Mouse (Mus musculus) CH12.LX (cell line): Measurements from ENCODE around the gene Nod1. TPM values are rescaled to one million over a fixed set of nuclear protein-coding genes. Genes with fewer than 3 reads are reported as not detected.

Experiments
- DNase-seq: peaks from one replicate; pipeline ENCODE4 v3.0.0-alpha.2; 2013; ENCODE audit errors: extremely low read depth
- H3K27ac ChIP-seq: 2 replicates; pipeline ENCODE4 v1.5.1; 2012; ENCODE audit warnings: low read depth, mild to moderate bottlenecking, control low read depth, moderate library complexity; ENCODE audit not compliant: insufficient read depth
- H3K27me3 ChIP-seq: replicated peaks from 2 replicates; pipeline ENCODE3; 2012; ENCODE audit warnings: inconsistent platforms
- H3K36me3 ChIP-seq, 2 experiments: replicated peaks in 1 of 2; 2 replicates each; pipeline versions ENCODE3 to v1.6.1; 2012; ENCODE audit warnings: inconsistent platforms in 1 of 2, low read length in 1 of 2, mild to moderate bottlenecking in 1 of 2, mixed read lengths in 1 of 2, moderate library complexity in 1 of 2; ENCODE audit not compliant: control insufficient read depth in 1 of 2, insufficient read depth in 1 of 2
- H3K4me1 ChIP-seq, 2 experiments: 2 replicates each; pipeline ENCODE4 v1.6.1; 2012; ENCODE audit warnings: inconsistent platforms in 1 of 2, moderate library complexity in 1 of 2; ENCODE audit not compliant: insufficient read depth in 2 of 2, control insufficient read depth in 1 of 2
- H3K4me2 ChIP-seq: 2 replicates; pipeline ENCODE4 v1.6.1; 2012; ENCODE audit warnings: low read depth, mild to moderate bottlenecking, control low read depth; ENCODE audit not compliant: poor library complexity, insufficient read depth, severe bottlenecking
- H3K4me3 ChIP-seq, 3 experiments: fragments of 150-350 bp in 1 of 3; sonication (generic) in 1 of 3; replicated peaks in 1 of 3; 2 replicates each; pipeline versions ENCODE3 to v1.5.1; 2011 to 2012; ENCODE audit warnings: low read depth in 2 of 3, low read length in 2 of 3, mild to moderate bottlenecking in 2 of 3, moderate library complexity in 2 of 3, control low read depth in 1 of 3, improper control_type of control experiment in 1 of 3, inconsistent platforms in 1 of 3, mixed read lengths in 1 of 3; ENCODE audit not compliant: poor library complexity in 1 of 3
- H3K79me2 ChIP-seq: replicated peaks from 2 replicates; pipeline ENCODE4 v1.6.1; 2012; ENCODE audit warnings: mild to moderate bottlenecking, moderate library complexity; ENCODE audit not compliant: control insufficient read depth, poor library complexity, insufficient read depth, severe bottlenecking; ENCODE audit errors: extremely low read depth
- H3K9ac ChIP-seq: 2 replicates; pipeline ENCODE4 v1.6.1; 2012; ENCODE audit warnings: low read depth, mild to moderate bottlenecking, control low read depth, moderate library complexity; ENCODE audit not compliant: insufficient read depth
- H3K9me3 ChIP-seq: replicated peaks from 2 replicates; pipeline ENCODE3; 2012; ENCODE audit warnings: low read length, inconsistent platforms, mixed read lengths
- CHD1 ChIP-seq: IDR thresholded peaks from 2 replicates; pipeline ENCODE4 v1.6.1; 2012; ENCODE audit warnings: low read depth, low read length, improper control_type of control experiment, inconsistent platforms
- E2F4 ChIP-seq: IDR thresholded peaks from 2 replicates; pipeline ENCODE4 v1.6.1; 2011; ENCODE audit warnings: low read depth, low read length, improper control_type of control experiment; ENCODE audit not compliant: insufficient replicate concordance
- ELF1 ChIP-seq: IDR thresholded peaks from 2 replicates; pipeline ENCODE4 v1.6.1; 2014; ENCODE audit warnings: low read depth, mild to moderate bottlenecking, inconsistent platforms, low read length, improper control_type of control experiment
- EP300 ChIP-seq: IDR thresholded peaks from 2 replicates; pipeline ENCODE4 v1.6.1; 2011; ENCODE audit warnings: low read length, improper control_type of control experiment
- ETS1 ChIP-seq: conservative IDR thresholded peaks from 2 replicates; pipeline ENCODE4 v1.6.1; 2012; ENCODE audit warnings: low read depth, mild to moderate bottlenecking, inconsistent platforms, low read length, improper control_type of control experiment, moderate library complexity
- IRF4 ChIP-seq: IDR thresholded peaks from 2 replicates; pipeline ENCODE4 v1.6.1; 2014; ENCODE audit warnings: low read depth, mild to moderate bottlenecking, inconsistent platforms, low read length, improper control_type of control experiment
- MAZ ChIP-seq: IDR thresholded peaks from 2 replicates; pipeline ENCODE4 v1.6.1; 2012; ENCODE audit warnings: low read depth, mild to moderate bottlenecking, inconsistent platforms, low read length, improper control_type of control experiment, moderate library complexity
- NELFE ChIP-seq: IDR thresholded peaks from 2 replicates; pipeline ENCODE4 v1.6.1; 2011; ENCODE audit warnings: low read depth, low read length, improper control_type of control experiment
- NRF1 ChIP-seq: IDR thresholded peaks from 2 replicates; pipeline ENCODE4 v1.6.1; 2014; ENCODE audit warnings: low read depth, mild to moderate bottlenecking, inconsistent platforms, low read length, improper control_type of control experiment, moderate library complexity
- POLR2A ChIP-seq: IDR thresholded peaks from 2 replicates; pipeline ENCODE4 v1.6.1; 2011; ENCODE audit warnings: low read depth, mild to moderate bottlenecking, improper control_type of control experiment, low read length
- RAD21 ChIP-seq: IDR thresholded peaks from 2 replicates; pipeline ENCODE4 v1.6.1; 2011; ENCODE audit warnings: low read depth, mild to moderate bottlenecking, low read length, improper control_type of control experiment, moderate library complexity
- UBTF ChIP-seq: IDR thresholded peaks from 2 replicates; pipeline ENCODE4 v1.6.1; 2012; ENCODE audit warnings: low read depth, mild to moderate bottlenecking, inconsistent platforms, low read length, improper control_type of control experiment, moderate library complexity
- USF2 ChIP-seq: conservative IDR thresholded peaks from 2 replicates; pipeline ENCODE4 v1.6.1; 2011; ENCODE audit warnings: low read depth, low read length, improper control_type of control experiment
- ZKSCAN1 ChIP-seq: IDR thresholded peaks from 2 replicates; pipeline ENCODE4 v1.6.1; 2012; ENCODE audit warnings: low read depth, inconsistent platforms, low read length, improper control_type of control experiment, borderline replicate concordance
- ZNF384 ChIP-seq: IDR thresholded peaks from 2 replicates; pipeline ENCODE4 v1.6.1; 2012; ENCODE audit warnings: low read depth, low read length, improper control_type of control experiment, inconsistent platforms
- dilution Hi-C: fragments of 300-500 bp; cut with MboI; formaldehyde crosslinking; loops from 2 replicates; pipeline ENCODE4 v1.14.3; 2020; ENCODE audit warnings: low sequenced_read_pairs; ENCODE audit not compliant: extremely low pct_unique_long_range_greater_than_20kb, extremely low pct_ligation_motif_present
- in situ Hi-C: fragments of 300-500 bp; cut with MboI; formaldehyde crosslinking; loops from 3 replicates; pipeline ENCODE4 v1.14.3; 2019; ENCODE audit warnings: low sequenced_read_pairs, low pct_ligation_motif_present, low pct_unique_long_range_greater_than_20kb, mixed read lengths
- polyA plus RNA-seq: library from polyadenylated mRNA; unstranded; fragments of >175 nt; gene quantifications from 2 replicates; pipeline ENCODE4 v1.2.1, GENCODE M21; 2012; ENCODE audit warnings: low read depth; ENCODE audit not compliant: insufficient read length
- total RNA-seq, 2 experiments: library from RNA; depleted of rRNA; stranded (reverse); fragments of 300-350 nt in 1 of 2; fragments of >200 nt in 1 of 2; gene quantifications; 2 replicates each; pipeline ENCODE4 v1.2.3; 2012 to 2014

Gene Nod1
- total and polyA plus RNA-seq, 3 experiments: 0.29 to 0.46 (median 0.30) TPM

GRCm38 (mm10) chr6:54984096-54984495, 11.7 kb upstream of the Nod1 start:
- in situ Hi-C loops: no loop called here

GRCm38 (mm10) chr6:54983526-54984050, 11.2 kb upstream of the Nod1 start:
- Histone ChIP-seq H3K4me3 (no peak overlapping the region), H3K4me1 (no peaks in the 10 kb centered on the region), H3K4me2 (no peak overlapping the region), H3K36me3 (peaks cover 5 to 39% of the 10 kb centered on the region in 2 experiments), H3K27me3 (no peaks in the 10 kb centered on the region), H3K79me2 (no peaks in the 10 kb centered on the region), H3K9ac (no peak overlapping the region), H3K9me3 (no peaks in the 10 kb centered on the region), H3K27ac (no peak overlapping the region)
- TF ChIP-seq RAD21 (no peak), E2F4 (no peak), POLR2A (no peak), ZKSCAN1 (no peak)
- dilution Hi-C loops (no loop called here), in situ Hi-C loops (no loop called here)
- DNase-seq: no peak

More at GRCm38 (mm10) chr6:54984096-54984495, 11.7 kb upstream of the Nod1 start:
- Histone ChIP-seq H3K79me2 (no peaks in the 10 kb centered on the region), H3K9me3 (no peaks in the 10 kb centered on the region), H3K4me3 (no peak overlapping the region), H3K36me3 (peaks cover 5 to 42% of the 10 kb centered on the region in 2 experiments), H3K27me3 (no peaks in the 10 kb centered on the region), H3K4me1 (no peaks in the 10 kb centered on the region), H3K4me2 (no peak overlapping the region), H3K27ac (no peak overlapping the region), H3K9ac (no peak overlapping the region)
- dilution Hi-C loops: no loop called here
- DNase-seq: no peak
- TF ChIP-seq USF2 (no peak), NRF1 (no peak), EP300 (no peak), UBTF (no peak), E2F4 (no peak), RAD21 (no peak), POLR2A (no peak), ELF1 (no peak), ZKSCAN1 (no peak), ZNF384 (no peak), IRF4 (no peak), CHD1 (no peak), NELFE (no peak), MAZ (no peak), ETS1 (no peak)
